Mouse (Mus musculus) cerebellum, postnatal 10 days (tissue): ENCODE data around the gene Acsm4.

Source experiments
- DNase-seq, 2 experiments: peaks; one replicate each; pipeline ENCODE4 v3.0.0; 2021; ENCODE audit warnings: mixed read lengths in 2 of 2

The Acsm4 gene

DNA sequence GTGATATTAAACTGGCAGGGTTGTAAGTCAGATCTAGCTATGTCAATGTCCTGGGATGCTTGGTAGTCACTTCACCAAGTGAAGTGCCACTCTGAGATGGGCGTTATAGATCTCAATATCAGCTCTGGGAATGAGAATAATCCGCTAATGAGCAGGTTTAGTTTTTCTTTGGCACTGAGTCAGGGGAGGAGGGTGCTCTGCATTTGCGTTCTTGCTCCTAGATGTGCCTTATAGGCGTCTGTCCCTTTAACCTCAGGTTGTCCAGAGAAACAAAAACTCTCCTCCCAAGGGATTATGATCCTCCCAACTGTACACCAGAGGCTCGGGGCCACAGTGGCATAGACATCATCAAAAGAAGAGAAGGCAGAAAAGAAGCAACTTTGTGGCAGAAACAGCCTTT lies at the start of gene Acsm4:
TSS of gene Acsm4 (plus strand) at position 301 of the 400 bp plus-strand sequence.
- DNase-seq: no peak

DNA sequence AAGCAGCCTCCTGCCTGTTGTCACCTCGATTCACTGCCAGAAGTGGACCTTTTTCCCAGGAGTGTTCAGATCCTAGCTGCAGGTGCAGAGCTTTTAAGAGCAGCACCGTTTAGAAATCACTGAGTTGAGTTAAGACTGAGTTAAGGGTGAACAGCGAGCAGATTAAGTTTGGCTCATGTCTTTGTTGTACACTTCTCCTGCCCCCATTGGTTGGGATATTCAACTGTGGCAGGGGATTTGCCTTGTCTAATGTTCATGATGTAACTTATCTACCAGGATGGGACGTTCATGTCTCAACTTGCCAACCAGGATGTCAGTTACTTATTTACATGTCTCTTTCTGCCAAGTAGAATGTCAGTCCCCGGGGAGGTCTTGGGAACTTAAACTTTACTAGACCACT lies 47.5 kb upstream of the Acsm4 start:
- no peak for DNase-seq

DNA sequence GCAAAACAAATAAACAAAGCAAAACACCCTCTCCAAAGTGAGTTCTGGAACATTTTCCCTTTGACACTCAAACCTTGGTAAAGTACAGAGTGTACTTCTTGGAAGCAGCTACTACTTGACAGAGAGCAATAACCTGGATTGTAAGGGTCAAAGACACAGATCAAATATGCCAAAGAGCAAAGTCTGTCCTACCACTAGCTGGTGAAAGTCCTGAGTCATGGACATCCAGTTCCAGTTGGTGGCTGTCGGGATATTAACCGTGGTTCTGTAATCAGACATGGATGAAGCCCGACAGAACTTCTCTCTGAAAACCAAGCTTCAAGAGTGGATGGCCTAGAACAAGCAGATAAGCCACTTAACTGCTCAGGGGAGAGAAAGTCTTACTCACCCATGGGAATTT lies 21.9 kb upstream of the Acsm4 start:
- DNase-seq: no peak

DNA sequence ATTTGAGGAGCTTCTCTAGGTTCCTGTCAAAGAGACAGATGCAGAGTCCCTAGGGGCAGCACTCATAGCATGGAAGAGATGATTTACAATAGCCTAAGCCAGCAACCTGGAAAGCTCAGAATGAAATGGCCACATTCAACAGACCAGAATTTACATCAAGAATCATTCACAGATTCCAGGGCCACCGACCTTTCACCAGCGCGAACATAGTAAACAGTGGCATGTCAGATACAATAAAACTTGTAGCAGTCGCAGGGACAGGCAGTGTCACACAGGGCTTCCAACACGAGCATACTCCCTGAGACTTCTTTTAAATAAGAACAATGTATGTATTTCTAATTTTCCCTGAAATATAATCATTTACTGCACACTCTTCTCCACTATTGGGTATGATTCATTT lies 19.4 kb upstream of the Acsm4 start:
- no peak for DNase-seq

DNA sequence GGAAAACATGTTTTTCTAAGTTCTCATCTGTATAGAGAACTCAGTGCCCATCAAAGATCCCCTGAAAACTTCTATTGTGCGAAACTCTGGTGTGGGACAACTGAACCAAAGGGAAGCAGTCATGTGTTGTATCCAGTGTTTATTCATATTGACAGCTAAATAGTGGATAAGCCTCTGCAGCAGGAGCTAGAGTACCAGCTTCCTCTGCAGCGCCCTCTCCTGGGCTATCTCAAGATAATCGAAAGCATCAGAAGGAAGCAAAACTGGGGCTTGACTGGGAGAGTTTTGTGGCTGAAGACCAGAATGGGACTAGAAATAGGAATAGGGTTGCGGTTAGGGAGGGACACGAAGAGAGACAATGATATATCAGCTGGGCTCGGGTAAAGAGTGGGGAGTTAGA lies 18.9 kb upstream of the Acsm4 start:
- peak; percentile 28 to 32 for DNase-seq

DNA sequence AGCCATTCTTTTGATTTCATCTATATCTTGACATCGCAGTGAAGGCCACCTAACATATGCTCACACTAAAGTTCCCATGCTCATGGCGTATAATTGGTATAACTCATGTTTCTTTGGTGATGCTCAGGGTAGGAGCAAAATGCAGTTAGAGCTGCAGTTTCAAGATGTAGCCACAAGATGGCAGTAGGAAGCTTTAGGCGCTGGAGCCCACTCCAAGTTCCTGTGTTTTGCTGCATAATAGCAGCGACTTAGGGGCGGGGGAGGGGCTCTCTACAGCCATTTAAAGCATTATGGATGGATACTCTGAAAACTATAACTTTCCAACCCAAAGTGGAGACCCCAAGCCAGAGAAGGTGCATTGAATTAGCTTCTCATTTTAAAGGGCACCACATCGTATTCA lies 16.4 kb upstream of the Acsm4 start:
- DNase-seq: peak; percentile 54 to 68

DNA sequence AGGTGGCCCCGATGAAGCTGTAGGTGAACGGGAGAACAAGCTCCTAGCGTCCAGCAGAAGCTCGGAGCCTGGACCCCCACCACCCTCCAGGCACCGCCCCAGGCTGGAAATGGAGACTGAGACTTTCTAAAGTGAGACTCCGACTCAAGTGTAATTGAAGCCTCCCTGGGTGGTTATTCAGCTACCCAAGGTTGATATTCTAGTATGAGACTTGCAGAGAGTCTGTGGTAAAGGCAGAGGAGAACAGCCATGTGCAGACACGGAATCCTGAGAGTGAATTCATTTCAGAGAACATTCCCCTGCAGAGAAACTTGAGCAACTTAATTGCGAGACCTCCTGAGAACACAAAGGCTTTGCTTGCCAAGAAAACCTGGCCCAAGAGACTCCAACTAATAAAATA lies 9.7 kb upstream of the Acsm4 start:
- DNase-seq: no peak

DNA sequence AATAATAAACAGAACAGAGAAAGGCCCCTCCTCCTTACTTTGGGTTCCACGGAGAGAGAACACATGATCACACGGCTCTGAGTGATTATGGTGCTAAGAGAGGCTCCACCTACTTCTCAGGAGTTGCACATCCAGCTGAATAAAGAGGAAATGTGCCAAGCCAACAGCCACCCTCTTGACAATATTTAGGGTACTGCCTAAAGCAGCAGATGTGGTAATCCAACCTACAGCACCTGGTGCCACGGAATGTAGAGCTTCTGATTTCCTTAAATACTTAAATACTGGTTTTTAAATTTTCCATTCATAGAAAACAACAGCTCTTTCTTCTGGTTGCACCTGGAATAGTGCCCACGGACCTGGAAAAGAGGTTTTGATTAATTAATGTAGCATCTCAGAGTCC lies 7.1 kb upstream of the Acsm4 start:
- DNase-seq: no peak

DNA sequence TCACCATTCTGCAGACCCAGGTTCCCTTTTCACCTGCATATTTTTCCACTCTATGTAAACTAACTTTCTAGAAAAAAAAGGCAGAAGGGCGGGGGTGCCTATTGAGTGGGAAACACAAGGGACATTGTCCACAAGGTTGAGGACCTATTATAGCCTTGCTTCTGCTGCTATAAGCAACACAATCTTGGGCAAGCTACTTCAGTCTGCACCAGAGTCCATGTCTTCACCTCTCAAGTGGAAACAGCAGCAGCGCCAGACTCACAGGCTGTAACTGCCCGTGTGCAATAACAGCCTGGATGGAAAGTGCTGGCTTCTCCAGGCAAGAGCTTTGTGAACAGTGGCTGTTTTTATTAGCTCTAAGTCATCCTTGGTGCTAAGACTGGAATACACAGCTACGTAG lies 2.5 kb downstream of the Acsm4 start:
- no peak for DNase-seq

DNA sequence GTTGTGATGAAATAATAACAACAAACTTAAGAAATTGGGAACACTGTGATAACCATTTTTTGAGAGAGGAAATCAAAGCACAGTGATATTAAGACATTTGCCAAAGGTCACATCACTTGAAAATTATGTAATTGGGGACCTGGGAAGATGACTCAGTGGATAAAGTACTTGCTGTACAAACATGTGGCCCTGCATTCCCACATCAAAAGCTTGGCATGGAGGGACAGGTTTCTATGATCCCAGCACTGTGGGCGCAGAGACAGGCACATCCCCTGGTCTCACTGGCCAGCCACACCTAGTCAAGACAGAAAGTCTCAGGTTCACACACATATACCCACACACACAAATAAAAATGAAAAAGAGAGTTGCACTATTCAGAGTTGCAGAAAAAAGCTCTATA lies 5.1 kb downstream of the Acsm4 start:
- DNase-seq: no peak

DNA sequence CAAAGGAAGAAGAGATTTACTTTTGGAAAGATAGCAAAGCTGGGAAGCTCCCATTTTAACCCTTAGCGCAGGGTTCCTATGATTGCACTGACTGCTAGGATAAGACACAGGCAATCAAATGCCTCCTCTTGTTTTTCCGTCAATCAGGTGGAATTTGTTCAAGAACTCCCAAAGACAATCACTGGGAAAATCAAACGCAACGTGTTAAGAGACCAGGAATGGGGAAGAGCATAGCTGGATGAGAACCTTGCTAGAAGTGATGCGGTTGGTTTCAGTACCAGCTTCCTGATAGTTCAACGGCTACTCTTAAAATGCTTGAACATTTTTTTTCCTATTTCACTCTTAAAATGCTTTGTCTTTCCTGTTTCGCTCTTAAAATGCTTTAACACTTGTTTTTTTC lies 24.3 kb downstream of the Acsm4 start:
- DNase-seq: no peak

DNA sequence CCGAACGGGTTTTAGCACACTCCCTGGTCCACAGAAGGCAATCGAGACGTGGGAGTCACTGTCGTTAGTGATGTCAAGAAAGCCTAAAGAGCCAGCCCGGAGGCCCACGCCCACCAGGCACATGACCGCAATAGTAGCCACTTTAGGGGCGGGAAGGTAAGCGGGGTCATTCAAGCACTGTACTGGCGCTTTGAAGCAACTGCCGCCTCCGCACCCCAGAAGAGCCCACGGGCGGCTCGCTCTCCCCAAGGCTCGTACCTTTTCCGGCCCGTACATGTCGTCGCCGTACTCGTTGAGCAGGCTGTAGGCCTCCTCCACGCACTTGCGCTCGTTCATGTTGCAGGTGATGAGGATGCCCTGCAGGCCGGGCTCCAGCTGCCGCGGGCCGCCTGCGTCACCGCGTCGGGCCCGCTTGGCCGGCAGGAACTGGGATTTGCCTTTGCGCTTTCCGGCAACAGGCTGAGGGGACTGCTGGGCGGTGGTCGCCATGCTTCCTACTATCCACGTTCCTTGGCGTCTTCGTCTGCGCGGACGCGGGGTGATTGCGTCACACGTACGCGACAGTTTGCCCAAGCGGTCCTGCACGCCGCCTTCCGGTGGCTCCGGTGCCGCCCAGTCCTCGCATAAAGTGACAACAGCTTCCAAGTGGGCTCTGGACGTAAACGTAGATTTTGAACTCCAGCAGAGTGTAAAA lies 30.6 kb downstream of the Acsm4 start, which contains the start of gene Thumpd1:
TSS of gene Thumpd1 (minus strand) at position 546 of the 694 bp plus-strand sequence.
- peak; percentile 99 for DNase-seq

DNA sequence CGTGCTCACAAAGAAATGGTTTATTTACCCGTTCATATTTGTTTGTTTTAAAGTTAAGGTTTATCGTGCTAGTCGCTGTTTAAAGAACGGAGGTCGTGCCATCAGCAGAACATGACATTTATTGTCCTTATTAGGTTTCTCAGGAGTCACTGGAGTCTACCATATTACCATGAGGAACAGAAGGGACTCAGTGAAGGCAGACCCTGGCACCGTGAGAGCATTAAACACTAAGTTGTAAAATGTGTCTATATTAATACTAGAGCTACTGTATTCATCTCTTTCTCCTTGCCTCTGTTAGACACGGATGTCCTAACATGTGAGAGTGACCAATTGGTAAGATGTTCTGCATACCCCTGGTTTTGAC lies 31.1 kb downstream of the Acsm4 start:
- peak; percentile 35 to 60 for DNase-seq

DNA sequence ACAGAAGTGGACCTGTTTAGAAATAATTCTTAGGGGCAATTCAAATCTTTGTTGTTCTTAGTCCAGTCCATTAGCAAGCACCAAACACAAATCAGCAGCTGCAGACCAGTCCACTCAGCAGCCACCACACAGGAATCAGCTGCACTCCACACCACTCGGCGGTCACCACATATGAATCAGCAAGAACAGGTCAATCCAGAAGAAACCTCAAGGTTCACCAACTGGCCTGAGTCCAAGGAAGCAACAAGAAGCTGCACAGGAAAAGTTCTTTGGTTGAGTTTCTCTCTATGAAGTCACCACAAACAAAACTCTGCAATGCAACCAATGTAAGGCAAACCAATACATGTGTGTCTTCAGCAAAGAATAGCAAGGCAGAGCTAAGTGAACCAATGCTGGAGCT lies 37.8 kb downstream of the Acsm4 start:
- DNase-seq: no peak

DNA sequence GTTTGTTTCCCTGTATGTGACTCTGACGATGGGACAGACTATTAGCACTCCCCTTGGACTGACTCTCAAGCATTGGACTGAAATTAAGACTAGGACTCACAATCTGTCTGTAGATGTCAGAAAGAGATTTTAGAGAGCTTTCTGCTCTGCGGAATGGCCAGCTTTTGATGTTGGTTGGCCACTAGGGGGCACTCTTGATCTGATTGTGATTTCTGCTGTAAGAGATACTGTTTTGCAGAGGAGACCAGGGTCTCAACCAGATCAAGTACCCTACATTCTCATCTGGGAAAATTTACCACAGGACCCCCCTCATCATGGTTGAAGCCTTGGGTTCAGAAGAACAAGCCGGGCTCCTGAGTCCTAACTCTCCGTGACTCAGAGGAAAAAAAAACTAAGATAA lies 41.4 kb downstream of the Acsm4 start:
- DNase-seq: peak; percentile 20 to 26

DNA sequence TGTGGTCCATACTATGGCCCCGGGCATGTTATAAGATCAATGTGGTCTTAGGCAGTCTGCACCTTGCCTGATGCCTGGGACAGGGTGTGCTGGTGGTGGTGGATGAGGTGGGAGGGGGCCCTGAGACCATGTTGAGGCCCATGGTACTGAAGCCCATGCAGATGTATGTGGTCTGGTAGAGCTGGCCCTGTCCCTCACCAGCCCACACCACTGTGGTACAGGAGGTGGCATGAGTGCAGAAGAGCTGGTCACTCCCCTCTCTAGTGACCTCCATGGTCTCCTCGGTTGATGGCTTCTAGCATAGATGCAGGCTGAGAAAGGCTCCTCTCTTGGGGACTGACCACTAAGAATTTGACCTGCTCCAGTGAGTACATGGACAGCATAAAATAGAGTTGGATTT lies 49.1 kb downstream of the Acsm4 start:
- no peak for DNase-seq

DNA sequence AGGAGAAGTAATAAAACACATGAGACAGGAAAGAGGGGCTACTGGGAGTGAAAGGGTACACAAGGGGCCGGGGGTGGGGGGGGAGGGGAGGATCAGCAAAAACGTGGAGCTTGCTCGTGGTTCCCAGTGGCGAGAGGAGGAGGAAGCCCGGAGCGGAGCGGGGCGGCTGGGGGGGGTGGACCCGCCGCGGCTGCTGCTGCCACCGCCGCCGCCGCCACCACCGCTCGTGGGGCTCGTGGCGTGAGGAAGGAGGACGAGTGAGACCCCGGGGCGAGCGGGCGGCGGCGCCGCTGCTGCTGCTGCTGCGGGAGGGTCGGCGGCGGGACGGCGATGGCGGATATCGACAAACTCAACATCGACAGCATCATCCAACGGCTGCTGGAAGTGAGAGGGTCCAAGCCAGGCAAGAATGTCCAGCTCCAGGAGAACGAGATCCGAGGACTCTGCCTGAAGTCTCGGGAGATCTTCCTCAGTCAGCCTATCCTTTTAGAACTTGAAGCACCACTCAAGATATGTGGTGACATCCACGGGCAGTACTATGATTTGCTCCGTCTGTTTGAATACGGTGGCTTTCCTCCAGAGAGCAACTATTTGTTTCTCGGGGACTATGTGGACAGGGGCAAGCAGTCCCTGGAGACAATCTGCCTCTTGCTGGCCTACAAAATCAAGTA lies 50.1 kb downstream of the Acsm4 start:
- peak in 1 of 2 experiments; percentile 10 for DNase-seq

DNA sequence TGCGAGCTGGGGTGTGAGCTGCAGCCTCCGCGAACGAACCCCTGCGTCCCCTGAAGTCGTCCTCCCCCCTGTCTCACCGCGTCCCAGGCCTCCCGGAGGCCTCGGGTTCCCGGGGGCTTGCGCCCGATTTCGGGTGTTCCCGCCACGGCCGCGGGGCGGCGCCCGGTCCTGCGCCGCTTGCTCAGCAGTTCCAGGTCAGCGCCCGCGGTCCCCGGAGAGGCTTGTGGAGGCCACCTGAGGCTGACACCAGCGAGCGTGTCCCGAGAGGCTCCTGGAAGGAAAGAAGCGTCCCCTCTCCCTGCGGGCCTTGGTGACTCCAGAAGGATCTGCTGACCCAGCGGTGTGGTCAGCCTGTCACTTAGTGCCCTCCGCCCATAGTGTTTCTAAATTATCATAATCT lies 54.5 kb downstream of the Acsm4 start:
- peak; percentile 4 to 12 for DNase-seq

DNA sequence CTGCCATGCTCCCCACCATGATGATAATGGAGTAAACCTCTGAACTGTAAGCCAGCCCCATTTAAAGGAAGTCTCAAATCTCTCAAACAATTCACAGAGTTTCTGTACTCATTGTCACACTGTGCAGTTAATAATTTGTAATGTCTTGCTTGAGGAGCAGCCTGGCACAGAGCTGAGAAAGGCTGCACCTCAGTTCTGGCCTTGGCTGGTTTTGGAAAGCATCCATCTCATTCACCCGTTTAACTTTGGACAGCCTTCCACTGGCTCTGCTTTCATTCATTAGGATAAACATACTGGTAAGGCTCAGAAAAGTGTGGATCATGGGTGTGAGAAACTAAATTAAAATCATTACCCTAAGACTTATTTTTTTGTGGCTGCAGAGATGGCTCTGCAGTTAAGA lies 56.0 kb downstream of the Acsm4 start:
- DNase-seq: peak; percentile 7 to 11

DNA sequence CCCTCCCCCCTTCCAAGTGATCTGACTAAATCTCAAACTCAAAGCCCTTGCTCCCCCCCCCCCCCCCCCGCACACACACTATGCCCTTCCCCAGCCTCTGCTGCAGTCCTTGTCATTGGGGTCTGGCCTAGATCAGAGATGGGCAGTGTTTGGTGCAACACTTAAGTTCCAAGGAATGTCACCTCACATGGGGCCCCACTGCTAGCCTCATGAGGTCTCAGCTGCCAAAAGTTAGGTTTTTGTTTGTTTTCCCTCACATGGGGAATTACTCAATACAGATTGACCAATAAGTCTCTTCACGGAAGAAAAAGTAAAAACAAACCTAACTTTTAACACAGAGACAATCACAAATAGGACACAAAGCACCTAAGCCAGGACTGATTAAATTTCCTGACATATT lies 58.9 kb downstream of the Acsm4 start:
- DNase-seq: no peak

DNA sequence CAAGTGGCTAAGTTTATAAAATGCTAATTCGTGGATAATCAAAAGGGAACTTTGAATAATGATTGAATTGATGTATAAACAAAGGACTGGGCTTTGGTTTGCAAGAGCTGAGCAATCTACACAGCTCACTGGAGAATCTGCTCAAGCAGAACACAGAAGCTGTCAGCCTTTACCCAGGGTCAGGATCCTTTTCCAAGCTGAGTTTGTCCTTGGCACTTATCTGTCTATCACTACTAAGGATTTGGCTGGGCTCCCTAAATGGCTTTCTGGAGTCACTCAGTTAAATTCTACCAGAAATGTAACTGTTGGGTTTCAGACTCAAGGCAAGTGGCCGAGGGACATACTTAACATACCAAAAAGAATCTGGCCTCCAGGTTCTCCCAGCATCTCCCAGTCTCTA lies 60.1 kb downstream of the Acsm4 start:
- DNase-seq: peak in 1 of 2 experiments; percentile 6

DNA sequence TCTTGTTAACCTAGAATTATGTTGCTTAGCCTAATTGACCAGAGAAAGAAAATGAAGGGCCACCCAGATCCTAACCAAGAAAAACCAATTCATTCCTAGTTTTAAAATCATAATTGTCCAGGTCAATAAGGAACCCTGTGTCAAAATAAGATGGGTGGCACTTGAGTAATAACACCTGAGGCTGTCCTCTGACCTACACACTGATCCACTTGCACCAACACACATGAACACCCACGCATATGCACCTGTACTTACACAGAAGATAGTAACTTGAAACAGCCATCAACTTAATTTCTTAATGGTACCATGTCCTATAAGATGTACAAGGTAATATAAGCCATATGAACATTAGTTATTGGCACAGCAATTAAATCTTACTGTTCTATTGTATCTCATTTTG lies 63.9 kb downstream of the Acsm4 start:
- DNase-seq: no peak

DNA sequence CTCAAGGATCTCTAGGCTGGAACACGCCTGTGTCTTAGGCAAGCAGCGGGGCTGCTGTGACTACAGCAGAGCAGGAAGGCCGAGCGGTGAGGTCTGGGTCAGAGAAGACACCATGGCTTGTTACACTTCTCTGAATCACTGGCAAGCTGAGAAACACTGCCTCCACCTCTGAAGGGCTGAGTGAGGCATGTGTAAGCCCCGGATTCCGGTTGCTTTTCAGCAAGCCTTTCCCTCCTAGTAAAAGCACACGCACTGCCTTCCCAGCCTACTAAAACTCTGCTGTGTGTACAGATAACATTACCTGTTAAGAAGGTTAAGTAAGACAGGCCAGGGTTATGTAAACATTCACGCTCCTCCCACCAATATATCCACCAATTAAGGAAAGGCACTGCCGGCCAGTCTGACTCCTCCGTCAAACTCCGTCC lies 70.7 kb downstream of the Acsm4 start, which contains the start of gene Acsm3:
TSS of gene Acsm3 (plus strand) at position 397 of the 425 bp plus-strand sequence.
- no peak for DNase-seq

DNA sequence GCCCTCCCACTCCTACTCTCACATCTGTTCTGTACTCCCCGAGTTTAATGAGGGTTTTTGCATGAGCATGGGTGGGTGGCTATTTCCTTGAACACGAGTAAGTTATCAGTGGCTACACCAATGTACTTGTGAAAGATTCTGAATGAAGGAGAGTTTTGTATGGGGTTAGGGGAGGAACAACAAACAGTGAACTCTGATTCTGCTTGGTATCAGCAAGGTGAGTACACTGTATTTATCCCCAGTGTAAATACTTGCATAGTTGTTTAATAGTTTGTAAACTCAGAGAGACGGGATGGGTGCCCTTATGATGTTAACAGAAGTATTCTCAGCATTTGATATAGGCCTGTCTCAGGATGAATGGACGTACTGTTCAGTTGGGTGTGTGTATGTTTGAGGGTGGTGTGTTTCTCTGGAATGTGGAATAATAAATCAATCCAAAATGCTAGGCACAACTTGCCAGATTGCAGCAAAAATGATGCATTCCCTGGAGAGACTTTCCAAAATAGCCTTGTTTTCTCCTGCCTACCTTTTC lies 72.4 kb downstream of the Acsm4 start:
- DNase-seq: no peak
